17 mouse cellular contexts compared by ENCODE assay signal in the genomic region with DNA sequence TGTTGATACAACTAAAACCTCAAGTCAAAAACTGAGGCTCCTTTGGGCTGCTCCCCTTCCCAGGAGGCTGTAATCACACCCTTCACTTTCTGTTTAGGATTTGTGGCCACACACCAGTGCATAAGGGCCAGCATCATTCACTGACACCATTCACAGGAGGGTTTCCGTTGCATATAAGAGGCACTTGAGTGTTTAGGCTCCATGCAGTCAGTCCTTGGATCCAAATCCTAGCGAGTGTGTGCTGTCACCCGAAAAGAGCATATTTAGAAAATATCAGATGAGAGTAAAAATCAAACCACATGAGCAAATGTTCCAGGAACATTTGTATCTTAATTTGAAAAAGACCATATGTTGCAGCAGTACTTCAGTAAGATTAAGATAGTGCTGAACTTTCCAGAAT.
DNase-seq lines count a peak whose midpoint lies in the region; ATAC-seq lines count a peak whose summit lies in the region.
"Had no signal": no experiment of that assay in that cellular context is flagged by ENCODE, and none has a peak within 500 bp of the region (broad histone marks: within the 10 kb centered on the region; RNA-seq: fewer than 3 reads in every experiment).

No protein-coding gene starts in this region.

- no peak overlapping the region for H3K27ac ChIP-seq in forebrain, embryonic 16.5 days (ENCODE audit: low read length)
- H3K27ac ChIP-seq in forebrain, embryonic 13.5 days = no peak overlapping the region
- H3K27ac ChIP-seq in lung, embryonic 15.5 days = peak overlapping the region; percentile 57; the same call in 1 of the 2 replicates
- H3K27ac ChIP-seq: heart, embryonic 10.5 days; hindbrain, embryonic 13.5 days; hindbrain, postnatal 0 days had no signal

- peaks cover 3% of the 10 kb centered on the region; the same call in 1 of the 2 replicates for H3K4me1 ChIP-seq in forebrain, embryonic 16.5 days (replicated peaks; ENCODE audit: control insufficient read depth, insufficient read depth, low read length)
- H3K4me1 ChIP-seq in forebrain, embryonic 13.5 days = no peaks in the 10 kb centered on the region
- peaks cover 28% of the 10 kb centered on the region for H3K4me1 ChIP-seq in lung, embryonic 15.5 days

- H3K9ac ChIP-seq in forebrain, embryonic 16.5 days (replicated peaks; ENCODE audit: low read depth, low read length) = no peak overlapping the region
- H3K9ac ChIP-seq in forebrain, embryonic 13.5 days = no peak overlapping the region
- no peak overlapping the region for H3K9ac ChIP-seq in lung, embryonic 15.5 days
- H3K9ac ChIP-seq: hindbrain, embryonic 13.5 days had no signal

- H3K4me3 ChIP-seq in forebrain, embryonic 16.5 days (replicated peaks; ENCODE audit: low read length) = no peak overlapping the region
- no peak overlapping the region for H3K4me3 ChIP-seq in forebrain, embryonic 13.5 days
- H3K4me3 ChIP-seq in lung, embryonic 15.5 days = no peak overlapping the region
- H3K4me3 ChIP-seq: heart, embryonic 10.5 days; hindbrain, embryonic 13.5 days had no signal

- DNase-seq in heart, adult 11 months = peak; percentile 82
- no peak for DNase-seq in heart, postnatal 36 days
- DNase-seq in lung, postnatal 10 days = no peak
- peak; percentile 58 for DNase-seq in telencephalon, adult 2 months (ENCODE audit: low read depth, low spot score)
- no peak for DNase-seq in cerebellum, postnatal 36 days
- DNase-seq: adrenal gland, postnatal 10 days; cerebellum, adult 18-20 months; cerebellum, adult 9-11 months; gastrocnemius, postnatal 36 days; heart, adult 18-20 months; heart, postnatal 10 days had no signal

- intact Hi-C loops in heart, postnatal 36 days (cut with DNase I) = no loop called here

- no peaks in the 10 kb centered on the region for H3K27me3 ChIP-seq in forebrain, embryonic 16.5 days (replicated peaks; ENCODE audit: control insufficient read depth, insufficient read depth, low read length)
- no peaks in the 10 kb centered on the region for H3K27me3 ChIP-seq in forebrain, embryonic 13.5 days
- no peaks in the 10 kb centered on the region for H3K27me3 ChIP-seq in lung, embryonic 15.5 days
- H3K27me3 ChIP-seq: hindbrain, embryonic 13.5 days had no signal

- 53% methylated on average over 3 of the region's 3 CpGs for WGBS in forebrain, embryonic 16.5 days
- WGBS in forebrain, embryonic 13.5 days = 61% methylated on average over 3 of the region's 3 CpGs
- WGBS in lung, embryonic 15.5 days = 24% methylated on average over 3 of the region's 3 CpGs

- ATAC-seq in forebrain, embryonic 16.5 days = peak; percentile 64
- ATAC-seq in forebrain, embryonic 13.5 days = no peak; the same call in 1 of the 2 replicates
- ATAC-seq in lung, embryonic 15.5 days (ENCODE audit: borderline replicate concordance, extremely low read depth, low FRiP score, low TSS enrichment) = peak; percentile 52; the same call in 1 of the 2 replicates
- ATAC-seq: hindbrain, postnatal 0 days had no signal

- H3K4me2 ChIP-seq in forebrain, embryonic 16.5 days (ENCODE audit: low read length) = no peak overlapping the region
- no peak overlapping the region for H3K4me2 ChIP-seq in forebrain, embryonic 13.5 days
- no peak overlapping the region for H3K4me2 ChIP-seq in lung, embryonic 15.5 days
- H3K4me2 ChIP-seq: hindbrain, embryonic 13.5 days had no signal

- no peaks in the 10 kb centered on the region for H3K9me3 ChIP-seq in forebrain, embryonic 16.5 days (ENCODE audit: control insufficient read depth, low read length)
- no peaks in the 10 kb centered on the region for H3K9me3 ChIP-seq in forebrain, embryonic 13.5 days (replicated peaks)
- no peaks in the 10 kb centered on the region for H3K9me3 ChIP-seq in lung, embryonic 15.5 days
- H3K9me3 ChIP-seq: heart, embryonic 10.5 days; hindbrain, embryonic 13.5 days had no signal

- H3K36me3 ChIP-seq in forebrain, embryonic 16.5 days (ENCODE audit: control insufficient read depth, insufficient read depth) = no peaks in the 10 kb centered on the region
- no peaks in the 10 kb centered on the region for H3K36me3 ChIP-seq in forebrain, embryonic 13.5 days (ENCODE audit: poor library complexity, severe bottlenecking)
- H3K36me3 ChIP-seq in lung, embryonic 15.5 days = no peaks in the 10 kb centered on the region
- H3K36me3 ChIP-seq: heart, embryonic 10.5 days; hindbrain, embryonic 13.5 days had no signal

Comparison
In these comparisons a context has a peak if more than half of its experiments do, and no peak if none do; other contexts are left out.
1. DNase-seq: peak in heart, adult 11 months (single experiment) and telencephalon, adult 2 months (single experiment); none in heart, postnatal 36 days (0 of 2), lung, postnatal 10 days (single experiment) and cerebellum, postnatal 36 days (0 of 2).